Mouse (Mus musculus) olfactory bulb, adult 2 months (tissue): ENCODE data around the gene Camk2g. TPM values are rescaled to one million over a fixed set of nuclear protein-coding genes. Genes with fewer than 3 reads are reported as not detected.
A peak's percentile ranks its signal among the peaks of the same experiment; 100 is the strongest.

Source experiments
- H3K27ac ChIP-seq: fragments of 200-500 bp; 2 replicates; pipeline ENCODE4 v1.5.1; 2012; ENCODE audit warnings: low read depth, low read length; ENCODE audit not compliant: insufficient read depth
- H3K4me1 ChIP-seq: fragments of 200-500 bp; 2 replicates; pipeline ENCODE4 v1.6.1; 2012; ENCODE audit warnings: low read length; ENCODE audit not compliant: control insufficient read depth, insufficient read depth
- H3K4me3 ChIP-seq: fragments of 200-500 bp; 2 replicates; pipeline ENCODE4 v1.5.1; 2012; ENCODE audit warnings: mild to moderate bottlenecking, low read depth, low read length, moderate library complexity; ENCODE audit not compliant: insufficient read depth
- CTCF ChIP-seq: fragments of 200-500 bp; IDR thresholded peaks from 2 replicates; pipeline ENCODE4 v1.5.1; 2012; ENCODE audit warnings: low read depth, mild to moderate bottlenecking, low read length, moderate library complexity; ENCODE audit not compliant: insufficient read depth
- POLR2A ChIP-seq: fragments of 200-500 bp; IDR thresholded peaks from 2 replicates; pipeline ENCODE4 v1.6.1; 2012; ENCODE audit warnings: mild to moderate bottlenecking, low read depth, low read length, moderate library complexity; ENCODE audit not compliant: insufficient read depth
- WGBS: fragments of 180-500 bp; shearing (Covaris S2); methylation state at CpG from one replicate; pipeline ENCODE4 v1.1.7; 2018; 5-methylcytosine and 5-hydroxymethylcytosine counted together
- polyA plus RNA-seq: library from polyadenylated mRNA; stranded (reverse); fragments of >200 nt; gene quantifications from 2 replicates; pipeline ENCODE4 v1.2.4, GENCODE M21; 2012; ENCODE audit warnings: low replicate concordance; ENCODE audit not compliant: missing spikeins, insufficient read depth, insufficient read length

Camk2g gene
- polyA plus RNA-seq, 1 experiment = 125 TPM

- Histone ChIP-seq H3K4me1 (peaks cover 12% of the 10 kb centered on the region), H3K27ac (peak overlapping the region; percentile 10; the same call in 1 of the 2 replicates), H3K4me3 (0 out of 2 replicates have a peak overlapping the region, but pooled peaks have one; percentile 29)
- 4% methylated on average over 1 of the region's 1 CpGs for WGBS
- no peak for TF ChIP-seq POLR2A
- TF ChIP-seq CTCF = no peak
Observed at GRCm38 (mm10) chr14:20696986-20697385, 96.9 kb downstream of the Camk2g start.

GRCm38 (mm10) chr14:20695761-20696520 lies 97.9 kb downstream of the Camk2g start:
- Histone ChIP-seq H3K4me3 (peak overlapping the region; percentile 88), H3K27ac (no peak overlapping the region), H3K4me1 (peaks cover 12% of the 10 kb centered on the region)
- TF ChIP-seq POLR2A = no peak
- TF ChIP-seq CTCF = no peak
- 6% methylated on average over 27 of the region's 27 CpGs for WGBS

GRCm38 (mm10) chr14:20694884-20695760 lies 98.8 kb downstream of the Camk2g start, which contains the start of gene Fut11:
Gene Fut11 (plus strand): TSS chr14:20694968.
- WGBS = under 1% methylated on average over 111 of the region's 111 CpGs
- Histone ChIP-seq H3K27ac (peak within 1 kb of the TSS; percentile 93), H3K4me3 (peak within 1 kb of the TSS; percentile 88), H3K4me1 (peaks cover 10% of the 10 kb centered on the region)
- TF ChIP-seq POLR2A = peak; percentile 56
- no peak for TF ChIP-seq CTCF

- Histone ChIP-seq H3K4me1 (peaks cover 10% of the 10 kb centered on the region), H3K27ac (peak overlapping the region; percentile 39), H3K4me3 (peak overlapping the region; percentile 88)
- WGBS = 41% methylated on average over 13 of the region's 13 CpGs
- TF ChIP-seq POLR2A (no peak), CTCF (no peak)
Observed at GRCm38 (mm10) chr14:20694185-20694883, 99.6 kb downstream of the Camk2g start.

- Histone ChIP-seq H3K27ac (no peak overlapping the region), H3K4me1 (peaks cover 10% of the 10 kb centered on the region), H3K4me3 (no peak overlapping the region)
- WGBS = 92% methylated on average over 10 of the region's 10 CpGs
- TF ChIP-seq POLR2A = no peak
- TF ChIP-seq CTCF = no peak
Observed at GRCm38 (mm10) chr14:20693589-20694101, 100.2 kb downstream of the Camk2g start.

GRCm38 (mm10) chr14:20691772-20692171 lies 102.1 kb downstream of the Camk2g start:
- H3K27ac ChIP-seq = no peak overlapping the region
- no peak for TF ChIP-seq CTCF
- no peak for TF ChIP-seq POLR2A
- peaks cover 9% of the 10 kb centered on the region for H3K4me1 ChIP-seq
- 87% methylated on average over 6 of the region's 6 CpGs for WGBS
- H3K4me3 ChIP-seq = no peak overlapping the region

- 77% methylated on average over 2 of the region's 2 CpGs for WGBS
- Histone ChIP-seq H3K4me3 (no peak overlapping the region), H3K27ac (no peak overlapping the region)
Observed at GRCm38 (mm10) chr14:20689009-20689408, 104.9 kb downstream of the Camk2g start.

GRCm38 (mm10) chr14:20686576-20686975 lies 107.3 kb downstream of the Camk2g start:
- 51% methylated on average over 3 of the region's 3 CpGs for WGBS
- no peak for TF ChIP-seq CTCF
- TF ChIP-seq POLR2A = no peak
- H3K4me1 ChIP-seq = peaks cover 10% of the 10 kb centered on the region; the same call in 1 of the 2 replicates
- H3K27ac ChIP-seq = peak overlapping the region; percentile 46; the same call in 1 of the 2 replicates
- H3K4me3 ChIP-seq = no peak overlapping the region

More at GRCm38 (mm10) chr14:20689009-20689408, 104.9 kb downstream of the Camk2g start:
- peaks cover 10% of the 10 kb centered on the region; the same call in 1 of the 2 replicates for H3K4me1 ChIP-seq
- no peak for TF ChIP-seq POLR2A
- no peak for TF ChIP-seq CTCF

Other genes starting within 250 kb of the Camk2g start
- 198 TPM in 1 of 2 replicates, not detected in the other for gene Ppp3cb, start 247.5 kb downstream of the Camk2g start, polyA plus RNA-seq
- 58.6 TPM in 1 of 2 replicates, not detected in the other for gene Usp54, start 153.0 kb downstream of the Camk2g start, polyA plus RNA-seq
- gene Myoz1, start 137.5 kb downstream of the Camk2g start, polyA plus RNA-seq = not detected in 2 replicates
- not detected in 2 replicates for gene Synpo2l, start 125.7 kb downstream of the Camk2g start, polyA plus RNA-seq
- 190 and 558 TPM in 2 replicates for gene Sec24c, start 119.8 kb downstream of the Camk2g start, polyA plus RNA-seq
- not detected in 2 replicates for gene Fut11, start 99.1 kb downstream of the Camk2g start, polyA plus RNA-seq
- gene Chchd1, start 91.1 kb downstream of the Camk2g start, polyA plus RNA-seq = not detected in 2 replicates
- gene Zswim8, start 86.5 kb downstream of the Camk2g start, polyA plus RNA-seq = 307 TPM in 1 of 2 replicates, not detected in the other
- gene Ndst2, start 59.5 kb downstream of the Camk2g start, polyA plus RNA-seq = not detected in 2 replicates
- not detected in 2 replicates for gene Plau, start 42.6 kb upstream of the Camk2g start, polyA plus RNA-seq
- gene Vcl, start 135.3 kb upstream of the Camk2g start, polyA plus RNA-seq = not detected in 2 replicates